Mouse (Mus musculus): Measurements from ENCODE around the gene Rpl10. TPM values are rescaled to one million over a fixed set of nuclear protein-coding genes. Genes with fewer than 3 reads are reported as not detected.

Gene Rpl10
- polyA plus RNA-seq, 1 experiment from 2014 or later = 342 TPM

DNA sequence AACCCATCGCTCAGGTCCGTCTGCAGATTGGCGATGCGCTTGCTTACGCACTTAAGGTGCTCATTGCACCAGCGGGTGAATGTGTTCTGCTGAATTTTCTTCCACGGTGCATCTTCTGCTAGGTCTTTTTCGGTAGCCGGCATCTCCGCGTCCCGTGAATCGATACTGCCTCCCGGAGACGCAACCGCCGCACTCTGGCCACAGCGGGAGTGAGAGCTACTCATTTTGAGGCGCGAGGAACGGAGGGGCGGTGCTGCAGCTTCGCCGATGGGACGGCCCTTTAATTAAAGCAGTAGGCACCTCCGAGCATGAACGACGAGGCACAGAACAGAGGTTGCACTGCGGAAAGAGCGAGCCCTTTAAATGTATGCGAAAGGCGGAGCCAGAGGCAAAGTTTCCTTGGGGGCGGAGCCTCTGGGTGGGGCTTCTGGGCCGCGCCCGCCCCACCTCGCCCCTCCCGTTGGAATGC, 24.4 kb upstream of the Rpl10 start:
- peaks cover 6% of the 10 kb centered on the region; the same call in 1 of the 2 replicates for H3K36me3 ChIP-seq (ENCODE audit: control insufficient read depth, insufficient read depth, low read length)
- no peaks in the 10 kb centered on the region for H3K27me3 ChIP-seq (replicated peaks; ENCODE audit: control insufficient read depth, insufficient read depth, low read length)
- H3K4me3 ChIP-seq (ENCODE audit: low read length) = peak overlapping the region; percentile 58
- peak overlapping the region; percentile 83 for H3K27ac ChIP-seq (ENCODE audit: low read depth, low read length)
- 15% methylated on average over 35 of the region's 38 CpGs for WGBS
- peak overlapping the region; percentile 74 for H3K9ac ChIP-seq (ENCODE audit: low read depth, low read length)
- peaks cover 11% of the 10 kb centered on the region for H3K4me1 ChIP-seq (ENCODE audit: control insufficient read depth, insufficient read depth, low read depth, low read length)
- peak overlapping the region; percentile 57 for H3K4me2 ChIP-seq (ENCODE audit: low read length)
- H3K9me3 ChIP-seq (ENCODE audit: control insufficient read depth, low read length) = no peaks in the 10 kb centered on the region
- peak; percentile 91 for ATAC-seq

GRCm38 (mm10) chrX:74246693-74247092, 23.9 kb upstream of the Rpl10 start:
- peaks cover 11% of the 10 kb centered on the region for H3K4me1 ChIP-seq (ENCODE audit: control insufficient read depth, insufficient read depth, low read depth, low read length)
- H3K9me3 ChIP-seq (ENCODE audit: control insufficient read depth, low read length) = no peaks in the 10 kb centered on the region
- peak overlapping the region; percentile 50 for H3K9ac ChIP-seq (ENCODE audit: low read depth, low read length)
- peak overlapping the region; percentile 57 for H3K4me2 ChIP-seq (ENCODE audit: low read length)
- peak overlapping the region; percentile 58 for H3K4me3 ChIP-seq (ENCODE audit: low read length)
- ATAC-seq = peak; percentile 49
- 41% methylated on average over 8 of the region's 15 CpGs for WGBS
- peak overlapping the region; percentile 36; the same call in 1 of the 2 replicates for H3K27ac ChIP-seq (ENCODE audit: low read depth, low read length)
- no peaks in the 10 kb centered on the region for H3K27me3 ChIP-seq (replicated peaks; ENCODE audit: control insufficient read depth, insufficient read depth, low read length)
- peaks cover 6% of the 10 kb centered on the region; the same call in 1 of the 2 replicates for H3K36me3 ChIP-seq (ENCODE audit: control insufficient read depth, insufficient read depth, low read length)

DNA sequence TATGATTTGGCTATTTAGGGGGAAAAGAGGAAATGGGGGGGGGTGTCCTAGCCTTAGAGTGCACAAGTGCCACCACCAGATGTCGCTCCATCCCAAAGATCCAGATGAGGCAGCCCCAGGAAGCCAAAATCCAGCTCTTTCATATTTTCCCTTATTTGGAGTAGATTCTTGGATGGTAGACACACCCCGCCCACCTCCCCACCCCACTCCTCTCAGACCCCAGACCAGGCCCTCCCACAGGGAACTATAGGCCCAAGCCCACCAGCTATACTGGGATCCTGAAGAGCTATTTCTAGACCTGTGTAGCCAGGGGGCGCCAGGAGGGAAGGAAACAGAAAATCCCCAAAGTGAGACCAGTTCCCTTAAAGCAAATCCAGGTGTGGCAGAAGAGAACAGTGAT, 22.0 kb upstream of the Rpl10 start:
- no peak for ATAC-seq
- Histone ChIP-seq H3K36me3 (ENCODE audit: control insufficient read depth, insufficient read depth, low read length) (no peaks in the 10 kb centered on the region), H3K27ac (ENCODE audit: low read depth, low read length) (no peak overlapping the region), H3K9ac (ENCODE audit: low read depth, low read length) (no peak overlapping the region), H3K9me3 (ENCODE audit: control insufficient read depth, low read length) (no peaks in the 10 kb centered on the region), H3K4me3 (ENCODE audit: low read length) (peak overlapping the region; percentile 47; the same call in 1 of the 2 replicates), H3K4me1 (ENCODE audit: control insufficient read depth, insufficient read depth, low read depth, low read length) (peaks cover 4% of the 10 kb centered on the region), H3K27me3 (replicated peaks; ENCODE audit: control insufficient read depth, insufficient read depth, low read length) (no peaks in the 10 kb centered on the region), H3K4me2 (ENCODE audit: low read length) (peak overlapping the region; percentile 68)
- 6% methylated on average over 3 of the region's 3 CpGs for WGBS

DNA sequence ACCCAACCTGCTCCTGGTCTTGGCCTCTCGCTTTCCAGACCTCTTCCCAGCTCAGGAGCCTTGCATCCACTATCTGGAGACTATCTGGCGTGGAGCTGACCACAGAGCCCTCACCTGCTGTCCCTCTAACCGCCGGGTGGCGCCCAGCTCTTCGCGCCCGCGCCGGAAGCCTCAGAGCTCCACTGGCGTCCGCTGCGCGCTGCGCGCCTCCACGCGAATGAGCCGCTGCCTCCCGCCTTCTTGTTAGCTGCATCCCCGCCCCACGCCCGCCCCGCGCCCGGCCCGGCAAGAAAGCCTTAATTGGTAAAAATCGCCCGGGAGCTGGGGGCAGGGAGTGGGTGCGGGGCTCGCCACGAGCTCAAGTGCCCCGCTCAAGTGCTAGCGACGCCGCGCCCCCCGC, 21.0 kb upstream of the Rpl10 start, which contains the start of gene Flna:
Gene Flna (minus strand): TSS at position 206 of the 400 bp plus-strand sequence.
- Histone ChIP-seq H3K27ac (ENCODE audit: low read depth, low read length) (peak within 1 kb of the TSS; percentile 66), H3K27me3 (replicated peaks; ENCODE audit: control insufficient read depth, insufficient read depth, low read length) (no peaks in the 10 kb centered on the region), H3K36me3 (ENCODE audit: control insufficient read depth, insufficient read depth, low read length) (no peaks in the 10 kb centered on the region), H3K9ac (ENCODE audit: low read depth, low read length) (peak within 1 kb of the TSS; percentile 65), H3K9me3 (ENCODE audit: control insufficient read depth, low read length) (no peaks in the 10 kb centered on the region), H3K4me2 (ENCODE audit: low read length) (peak within 1 kb of the TSS; percentile 68), H3K4me3 (ENCODE audit: low read length) (peak within 1 kb of the TSS; percentile 47), H3K4me1 (ENCODE audit: control insufficient read depth, insufficient read depth, low read depth, low read length) (no peaks in the 10 kb centered on the region)
- ATAC-seq = no peak
- 24% methylated on average over 31 of the region's 38 CpGs for WGBS

- Histone ChIP-seq H3K9ac (ENCODE audit: low read depth, low read length) (peak within 1 kb of the TSS; percentile 71), H3K27me3 (replicated peaks; ENCODE audit: control insufficient read depth, insufficient read depth, low read length) (no peaks in the 10 kb centered on the region), H3K9me3 (ENCODE audit: control insufficient read depth, low read length) (no peaks in the 10 kb centered on the region), H3K4me2 (ENCODE audit: low read length) (peak within 1 kb of the TSS; percentile 77), H3K4me3 (ENCODE audit: low read length) (peak within 1 kb of the TSS; percentile 57), H3K4me1 (ENCODE audit: control insufficient read depth, insufficient read depth, low read depth, low read length) (peaks cover 6% of the 10 kb centered on the region; the same call in 1 of the 2 replicates), H3K36me3 (ENCODE audit: control insufficient read depth, insufficient read depth, low read length) (peaks cover 2% of the 10 kb centered on the region; the same call in 1 of the 2 replicates), H3K27ac (ENCODE audit: low read depth, low read length) (peak within 1 kb of the TSS; percentile 85)
- WGBS = 32% methylated on average over 38 of the region's 39 CpGs
- ATAC-seq = peak; percentile 97
Measured at GRCm38 (mm10) chrX:74254153-74254887, 16.3 kb upstream of the Rpl10 start, which contains the start of gene Emd. Gene Emd, plus strand, starts transcription at chrX:74254687.

- H3K4me2 ChIP-seq (ENCODE audit: low read length) = peak overlapping the region; percentile 77
- peaks cover 2% of the 10 kb centered on the region; the same call in 1 of the 2 replicates for H3K36me3 ChIP-seq (ENCODE audit: control insufficient read depth, insufficient read depth, low read length)
- 21% methylated on average over 27 of the region's 31 CpGs for WGBS
- H3K4me3 ChIP-seq (ENCODE audit: low read length) = peak overlapping the region; percentile 57
- no peaks in the 10 kb centered on the region for H3K9me3 ChIP-seq (ENCODE audit: control insufficient read depth, low read length)
- no peaks in the 10 kb centered on the region for H3K27me3 ChIP-seq (replicated peaks; ENCODE audit: control insufficient read depth, insufficient read depth, low read length)
- H3K9ac ChIP-seq (ENCODE audit: low read depth, low read length) = peak overlapping the region; percentile 71
- H3K4me1 ChIP-seq (ENCODE audit: control insufficient read depth, insufficient read depth, low read depth, low read length) = peaks cover 6% of the 10 kb centered on the region; the same call in 1 of the 2 replicates
- ATAC-seq = peak; percentile 72
- peak overlapping the region; percentile 85 for H3K27ac ChIP-seq (ENCODE audit: low read depth, low read length)
Measured at GRCm38 (mm10) chrX:74254888-74255565, 15.6 kb upstream of the Rpl10 start.

GRCm38 (mm10) chrX:74257746-74258145, 12.9 kb upstream of the Rpl10 start:
- no peaks in the 10 kb centered on the region for H3K9me3 ChIP-seq (ENCODE audit: control insufficient read depth, low read length)
- no peak overlapping the region for H3K4me3 ChIP-seq (ENCODE audit: low read length)
- 94% methylated on average over 3 of the region's 3 CpGs for WGBS
- peaks cover 2% of the 10 kb centered on the region; the same call in 1 of the 2 replicates for H3K36me3 ChIP-seq (ENCODE audit: control insufficient read depth, insufficient read depth, low read length)
- no peak overlapping the region for H3K27ac ChIP-seq (ENCODE audit: low read depth, low read length)
- H3K27me3 ChIP-seq (replicated peaks; ENCODE audit: control insufficient read depth, insufficient read depth, low read length) = no peaks in the 10 kb centered on the region
- no peak overlapping the region for H3K4me2 ChIP-seq (ENCODE audit: low read length)
- no peak overlapping the region for H3K9ac ChIP-seq (ENCODE audit: low read depth, low read length)
- H3K4me1 ChIP-seq (ENCODE audit: control insufficient read depth, insufficient read depth, low read depth, low read length) = peaks cover 6% of the 10 kb centered on the region; the same call in 1 of the 2 replicates
- no peak for ATAC-seq

DNA sequence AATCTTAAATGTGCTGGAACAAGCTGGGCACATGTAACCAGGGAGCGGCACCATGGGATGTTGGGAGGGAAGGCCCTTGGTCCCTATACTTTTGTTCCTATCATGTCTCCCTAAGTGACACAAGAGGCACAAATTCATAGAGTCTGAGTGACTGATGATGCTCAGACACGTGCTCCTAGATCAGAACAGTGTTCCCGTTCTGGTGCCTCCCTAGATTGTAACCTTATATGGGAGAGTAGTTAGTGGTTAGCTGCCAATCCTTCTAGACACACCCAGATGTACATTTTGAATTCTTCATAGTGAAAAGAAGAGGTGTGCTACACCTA, 913 bp upstream of the Rpl10 start:
- Histone ChIP-seq H3K4me1 (ENCODE audit: control insufficient read depth, insufficient read depth, low read depth, low read length) (peaks cover 2% of the 10 kb centered on the region; the same call in 1 of the 2 replicates), H3K4me2 (ENCODE audit: low read length) (peak overlapping the region; percentile 60), H3K27ac (ENCODE audit: low read depth, low read length) (peak overlapping the region; percentile 94), H3K4me3 (ENCODE audit: low read length) (peak overlapping the region; percentile 44), H3K36me3 (ENCODE audit: control insufficient read depth, insufficient read depth, low read length) (no peaks in the 10 kb centered on the region), H3K27me3 (replicated peaks; ENCODE audit: control insufficient read depth, insufficient read depth, low read length) (no peaks in the 10 kb centered on the region), H3K9ac (ENCODE audit: low read depth, low read length) (peak overlapping the region; percentile 64), H3K9me3 (ENCODE audit: control insufficient read depth, low read length) (no peaks in the 10 kb centered on the region)
- ATAC-seq = peak; percentile 21
- 15% methylated on average over 3 of the region's 3 CpGs for WGBS

Measured in hindbrain, embryonic 16.5 days (tissue).